Mouse (Mus musculus) Patski (cell line): Measurements from ENCODE around the gene Hhat. TPM values are rescaled to one million over a fixed set of nuclear protein-coding genes. Genes with fewer than 3 reads are reported as not detected.
A peak's percentile ranks its signal among the peaks of the same experiment; 100 is the strongest.

ENCODE experiments used
- ATAC-seq: fragments of 100-300 bp; one replicate; pipeline ENCODE4 v1.8.0; 2021
- CTCF ChIA-PET: fragments of 350-600 bp; sonication (Branson Sonifier 250); formaldehyde crosslinking; loops from one replicate; lab custom pipeline; 2022; ENCODE audit warnings: inconsistent platforms; lab: Charles Lee
- POLR2A ChIA-PET: fragments of 350-600 bp; sonication (Branson Sonifier 250); formaldehyde crosslinking; loops from one replicate; lab custom pipeline; 2022; ENCODE audit warnings: antibody characterized with exemption, inconsistent platforms; lab: Charles Lee
- DNase-seq: peaks from one replicate; pipeline ENCODE4 v3.0.0-alpha.2; 2011; ENCODE audit warnings: low read depth, low spot score
- H3K27me3 ChIP-seq: fragments of 371-371 bp; one replicate; pipeline ENCODE4 v1.5.1; 2021
- CTCF ChIP-seq: fragments of 100-300 bp; IDR thresholded peaks from one replicate; pipeline ENCODE4 v1.5.1; 2021
- in situ Hi-C: fragments of 300-500 bp; cut with MboI; formaldehyde crosslinking; loops from 3 replicates; pipeline ENCODE4 v1.11.1; 2018; ENCODE audit warnings: low pct_unique_long_range_greater_than_20kb, mixed read lengths
- polyA plus RNA-seq: library from polyadenylated mRNA; unstranded; gene quantifications from one replicate; pipeline ENCODE4 v1.2.3, GENCODE M21; 2021

Gene Hhat
- polyA plus RNA-seq, 1 experiment from 2014 or later = 5.2 TPM

- ChIA-PET CTCF (interaction anchor here (1.0 to 3.4 kb wide), 5 partner anchors 10 to 533 kb away, joined by 3 to 23 read pairs (median 3); partner anchors contain the start of gene Kcnh1), POLR2A (no interaction called here)
- no peak for ATAC-seq
- no peak for DNase-seq
- in situ Hi-C loops = loop anchor here (25.0 kb wide), 1 partner anchor 885 kb away; no protein-coding TSS in a partner anchor
- no peaks in the 10 kb centered on the region for H3K27me3 ChIP-seq
- peak; percentile 80 for TF ChIP-seq CTCF
Observed at GRCm38 (mm10) chr1:192722147-192722546, 48.9 kb downstream of the Hhat start.

DNA sequence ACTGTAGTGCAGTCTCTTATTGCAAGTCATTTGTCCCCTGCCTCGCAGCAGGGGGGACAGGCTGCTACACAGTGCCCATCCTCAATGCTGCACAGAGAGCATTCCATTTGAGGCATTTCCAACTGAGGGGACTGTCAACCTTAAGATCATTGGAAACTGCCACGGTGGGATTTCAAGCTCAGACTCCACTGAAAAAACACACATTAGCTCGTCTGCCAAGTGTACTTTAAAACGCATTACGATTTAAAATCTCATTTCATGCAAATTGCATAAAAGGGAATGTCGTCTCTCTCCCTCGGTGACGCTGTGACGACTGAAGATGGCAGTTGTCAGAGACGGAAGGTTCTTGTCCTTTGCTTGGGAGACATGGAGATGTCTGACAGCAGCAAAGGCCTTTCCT lies 50.9 kb downstream of the Hhat start:
- no peaks in the 10 kb centered on the region for H3K27me3 ChIP-seq
- ATAC-seq (no peak), DNase-seq (no peak)
- in situ Hi-C loops = loop anchor here (25.0 kb wide), 1 partner anchor 883 kb away; no protein-coding TSS in a partner anchor
- no peak for TF ChIP-seq CTCF
- ChIA-PET POLR2A (no interaction called here), CTCF (interaction anchor here (1.4 to 3.4 kb wide), 2 partner anchors 529 to 531 kb away, joined by 4 to 23 read pairs; partner anchors contain the start of gene Kcnh1)

DNA sequence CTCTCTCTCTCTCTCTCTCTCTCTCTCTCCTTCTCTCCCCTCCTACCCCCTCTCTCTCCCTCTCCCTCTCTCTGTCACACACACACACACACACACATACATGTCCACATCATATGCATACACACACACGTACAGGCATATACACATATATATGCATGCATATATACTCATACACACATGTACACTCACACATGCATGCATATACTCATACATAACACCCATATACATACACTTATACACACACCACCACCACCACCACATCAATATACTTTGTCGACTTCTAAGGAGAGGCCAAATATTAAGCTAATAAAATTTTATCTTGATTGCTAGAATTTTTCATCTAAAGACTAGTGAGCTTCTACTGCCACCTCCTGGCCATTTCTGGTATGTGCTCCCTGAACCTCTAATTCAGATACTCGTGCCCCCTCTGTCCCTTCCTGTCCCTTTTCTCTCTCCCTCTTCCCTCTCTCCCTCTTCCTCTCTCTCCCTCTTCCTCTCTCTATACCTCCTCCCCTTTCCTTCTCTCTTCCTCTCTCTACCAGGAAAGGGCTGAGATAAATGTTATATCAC lies 59.2 kb downstream of the Hhat start:
- DNase-seq (no peak), ATAC-seq (no peak)
- no peaks in the 10 kb centered on the region for H3K27me3 ChIP-seq
- TF ChIP-seq CTCF = peak; percentile 87
- ChIA-PET CTCF (interaction anchor here (0.9 to 9.4 kb wide), 13 partner anchors 9 to 527 kb away, joined by 3 to 59 read pairs (median 4); partner anchors contain the start of gene Kcnh1), POLR2A (no interaction called here)
- in situ Hi-C loops = loop anchor here (25.0 kb wide), 1 partner anchor 875 kb away; no protein-coding TSS in a partner anchor

GRCm38 (mm10) chr1:192700339-192701073 lies 70.5 kb downstream of the Hhat start:
- in situ Hi-C loops = loop anchor here (5.0 to 25.0 kb wide), 2 partner anchors 98 to 863 kb away; no protein-coding TSS in a partner anchor
- TF ChIP-seq CTCF = no peak
- no peaks in the 10 kb centered on the region for H3K27me3 ChIP-seq
- CTCF ChIA-PET = interaction anchor here (0.9 to 1.0 kb wide), 4 partner anchors 10 to 511 kb away, joined by 3 read pairs; no protein-coding TSS in a partner anchor
- POLR2A ChIA-PET = interaction anchor here (0.7 kb wide), 1 partner anchor 32 kb away, joined by 3 read pairs; no protein-coding TSS in a partner anchor
- ATAC-seq (peak; percentile 52), DNase-seq (no peak)

DNA sequence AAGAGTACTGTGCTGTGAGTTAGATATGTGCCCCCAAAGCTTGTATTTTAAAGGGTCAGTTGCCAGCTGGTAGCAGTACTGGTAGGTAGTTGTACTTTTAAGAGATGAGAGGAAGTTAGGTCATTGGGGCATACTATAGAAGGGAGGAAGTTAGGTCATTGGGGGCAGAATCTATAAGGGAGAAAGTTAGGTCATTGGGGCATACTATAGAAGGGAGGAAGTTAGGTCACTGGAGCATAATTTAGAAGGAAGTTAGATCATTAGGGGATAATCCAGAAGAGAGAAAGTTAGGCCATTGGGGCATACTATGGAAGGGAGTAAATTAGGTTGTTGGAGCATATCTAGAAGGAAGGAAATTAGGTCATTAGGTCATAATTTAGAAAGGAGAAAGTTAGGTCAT lies 71.9 kb downstream of the Hhat start:
- ChIA-PET POLR2A (no interaction called here), CTCF (no interaction called here)
- H3K27me3 ChIP-seq = no peaks in the 10 kb centered on the region
- in situ Hi-C loops = no loop called here
- DNase-seq (no peak), ATAC-seq (no peak)
- no peak for TF ChIP-seq CTCF

DNA sequence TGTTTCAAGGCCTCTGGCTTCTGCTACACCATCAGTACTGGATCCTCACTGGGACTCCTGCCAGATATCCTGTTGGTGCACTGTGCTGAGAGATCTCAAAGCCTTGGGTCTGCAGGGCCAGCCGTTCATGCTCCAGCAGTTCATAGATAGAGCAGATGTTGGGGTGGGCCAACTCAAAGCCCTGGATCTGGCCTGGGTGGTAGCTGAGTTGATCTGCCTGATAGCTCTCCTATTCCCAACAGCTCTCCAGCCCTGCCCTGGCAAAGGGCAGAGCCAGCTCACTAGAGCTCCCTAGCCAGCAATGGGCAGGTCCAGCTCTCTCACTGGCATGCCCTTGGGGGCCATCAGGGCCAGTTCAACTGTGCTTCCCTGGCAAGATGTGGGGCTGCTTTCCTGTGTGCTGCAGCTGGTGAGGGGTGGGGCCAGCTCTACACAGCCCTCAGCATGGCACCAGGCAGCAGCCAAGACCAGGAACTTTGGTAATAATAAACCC lies 74.6 kb downstream of the Hhat start:
- in situ Hi-C loops = no loop called here
- ChIA-PET POLR2A (no interaction called here), CTCF (no interaction called here)
- ATAC-seq = peak; percentile 29
- DNase-seq = no peak
- no peak for TF ChIP-seq CTCF
- no peaks in the 10 kb centered on the region for H3K27me3 ChIP-seq

GRCm38 (mm10) chr1:192693644-192694043 lies 77.4 kb downstream of the Hhat start:
- CTCF ChIA-PET = no interaction called here
- TF ChIP-seq CTCF = no peak
- POLR2A ChIA-PET = no interaction called here
- ATAC-seq (no peak), DNase-seq (no peak)
- in situ Hi-C loops = no loop called here
- no peaks in the 10 kb centered on the region for H3K27me3 ChIP-seq

DNA sequence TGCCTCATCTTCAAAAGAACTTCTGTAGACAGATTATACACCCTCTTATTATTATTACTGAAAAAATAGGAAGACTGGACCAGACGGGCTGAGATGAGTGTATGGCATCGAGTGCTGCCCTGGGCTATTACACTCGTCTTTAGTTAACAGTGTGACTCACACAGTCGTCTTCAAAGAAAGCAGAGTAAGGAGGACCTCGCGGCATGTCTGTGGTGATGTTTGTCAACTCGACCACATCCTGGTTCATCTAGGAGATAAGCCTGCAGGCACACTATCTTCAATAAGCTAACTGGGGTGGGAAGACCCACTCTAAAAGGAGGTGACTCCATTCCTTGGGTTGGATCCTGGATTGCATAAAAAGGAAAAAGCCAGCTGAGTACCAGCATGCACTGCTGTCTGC lies 78.0 kb downstream of the Hhat start:
- ChIA-PET CTCF (no interaction called here), POLR2A (no interaction called here)
- in situ Hi-C loops = no loop called here
- DNase-seq (no peak), ATAC-seq (no peak)
- no peak for TF ChIP-seq CTCF
- H3K27me3 ChIP-seq = no peaks in the 10 kb centered on the region

GRCm38 (mm10) chr1:192682219-192682951 lies 88.6 kb downstream of the Hhat start:
- no peaks in the 10 kb centered on the region for H3K27me3 ChIP-seq
- ChIA-PET POLR2A (no interaction called here), CTCF (interaction anchor here (1.8 kb wide), 1 partner anchor 29 kb away, joined by 4 read pairs; no protein-coding TSS in a partner anchor)
- in situ Hi-C loops = no loop called here
- no peak for TF ChIP-seq CTCF
- no peak for ATAC-seq
- DNase-seq = no peak

DNA sequence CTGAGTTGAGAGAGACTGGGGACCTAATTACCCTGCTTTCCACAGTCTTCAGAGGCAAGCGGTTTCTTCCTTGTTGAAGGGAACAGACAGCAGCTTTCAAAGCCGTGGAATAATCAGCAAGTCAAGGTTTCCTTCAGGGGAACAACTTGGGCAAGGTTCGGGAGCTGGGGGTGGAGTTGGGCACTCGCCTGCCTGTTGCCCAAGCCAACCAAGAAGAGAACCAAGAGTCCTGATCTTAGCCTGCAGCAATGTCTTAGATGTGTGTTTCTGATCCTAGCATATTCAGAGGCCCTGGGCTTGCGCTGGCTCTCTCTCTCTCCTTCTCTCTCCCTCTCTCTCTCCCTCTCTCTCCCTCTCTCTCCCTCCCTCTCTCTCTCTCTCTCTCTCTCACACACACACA lies 93.8 kb downstream of the Hhat start:
- DNase-seq (no peak), ATAC-seq (no peak)
- POLR2A ChIA-PET = interaction anchor here (0.5 kb wide), 1 partner anchor 18 kb away, joined by 5 read pairs; no protein-coding TSS in a partner anchor
- TF ChIP-seq CTCF = no peak
- CTCF ChIA-PET = interaction anchor here (1.6 kb wide), 1 partner anchor 12 kb away, joined by 6 read pairs; no protein-coding TSS in a partner anchor
- in situ Hi-C loops = no loop called here
- H3K27me3 ChIP-seq = no peaks in the 10 kb centered on the region
